Mouse (Mus musculus): ENCODE measurements around the gene Fbxo34. TPM values are rescaled to one million over a fixed set of nuclear protein-coding genes. Genes with fewer than 3 reads are reported as not detected.
A peak's percentile ranks its signal among the peaks of the same experiment; 100 is the strongest.
"Not testable (repeated sequence)": the region's sequence is repeated elsewhere in the genome, so short reads cannot be mapped to it uniquely, and the experiment has no call there.

Gene Fbxo34
- polyA plus RNA-seq, 1 experiment = 33.1 TPM

DNA sequence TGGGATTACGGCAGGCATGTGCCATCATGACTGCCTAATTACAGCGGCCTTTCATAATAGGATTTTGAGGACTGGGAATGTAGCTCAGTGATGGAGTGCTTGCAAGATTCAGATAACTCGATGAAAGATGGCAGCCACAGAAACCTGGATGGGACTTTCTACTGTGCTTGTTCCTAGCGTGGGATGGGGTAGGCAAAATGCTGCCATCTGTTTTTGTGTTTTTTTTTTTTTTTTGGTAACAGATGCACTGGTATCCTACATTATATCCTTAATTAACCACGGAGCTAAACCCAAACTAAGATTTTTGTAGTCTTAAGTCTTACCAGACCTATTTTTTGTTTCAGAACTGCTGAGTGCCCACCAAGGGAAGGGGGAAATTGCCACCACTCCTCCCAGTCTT lies 75.6 kb downstream of the Fbxo34 start:
- Histone ChIP-seq H3K36me3 (ENCODE audit: control insufficient read depth, insufficient read depth, low read length) (peaks cover 10% of the 10 kb centered on the region), H3K27ac (ENCODE audit: insufficient read depth, low read depth, low read length) (no peak overlapping the region), H3K27me3 (ENCODE audit: control insufficient read depth, insufficient read depth, low read length) (no peaks in the 10 kb centered on the region), H3K4me3 (ENCODE audit: low read depth, low read length) (no peak overlapping the region), H3K4me1 (ENCODE audit: control insufficient read depth, insufficient read depth, insufficient read length, low read length) (peaks cover 16% of the 10 kb centered on the region; the same call in 1 of the 2 replicates)
- TF ChIP-seq POLR2A (IDR thresholded peaks at IDR 0.05; ENCODE audit: low read depth, low read length) (no peak), CTCF (IDR thresholded peaks at IDR 0.05; ENCODE audit: extremely low read depth, insufficient read length, insufficient replicate concordance, low read depth, low read length) (no peak)
- WGBS = 96% methylated on average over 5 of the region's 5 CpGs

DNA sequence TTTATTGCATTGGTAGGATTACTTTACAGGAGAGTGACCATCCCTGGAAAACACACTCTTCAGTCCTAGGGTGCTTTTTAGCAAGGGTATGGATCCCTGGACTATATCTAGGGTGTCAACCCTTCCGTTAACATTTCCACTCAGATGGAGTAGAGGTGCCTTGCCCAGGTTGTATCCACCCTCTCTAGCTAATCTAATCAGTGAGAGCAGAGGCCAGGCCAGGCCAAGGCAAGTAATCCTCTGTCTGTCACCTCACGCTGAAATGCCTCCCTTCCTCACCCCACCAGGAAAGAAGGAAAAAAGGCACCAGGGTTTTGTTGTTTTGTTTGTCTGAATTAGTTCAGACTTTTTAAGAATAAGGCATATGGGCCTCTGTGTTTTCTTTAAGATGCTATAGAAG lies 77.6 kb downstream of the Fbxo34 start:
- WGBS = 54% methylated on average over 2 of the region's 2 CpGs
- 0 out of 2 replicates have a peak overlapping the region, but pooled peaks have one; percentile 18 for H3K27ac ChIP-seq (ENCODE audit: insufficient read depth, low read depth, low read length)
- no peak overlapping the region for H3K4me3 ChIP-seq (ENCODE audit: low read depth, low read length)
- H3K4me1 ChIP-seq (ENCODE audit: control insufficient read depth, insufficient read depth, insufficient read length, low read length) = peaks cover 11% of the 10 kb centered on the region; the same call in 1 of the 2 replicates
- no peaks in the 10 kb centered on the region for H3K27me3 ChIP-seq (ENCODE audit: control insufficient read depth, insufficient read depth, low read length)
- H3K36me3 ChIP-seq (ENCODE audit: control insufficient read depth, insufficient read depth, low read length) = peaks cover 14% of the 10 kb centered on the region
- no peak for TF ChIP-seq CTCF (IDR thresholded peaks at IDR 0.05; ENCODE audit: extremely low read depth, insufficient read length, insufficient replicate concordance, low read depth, low read length)
- TF ChIP-seq POLR2A (IDR thresholded peaks at IDR 0.05; ENCODE audit: low read depth, low read length) = no peak

DNA sequence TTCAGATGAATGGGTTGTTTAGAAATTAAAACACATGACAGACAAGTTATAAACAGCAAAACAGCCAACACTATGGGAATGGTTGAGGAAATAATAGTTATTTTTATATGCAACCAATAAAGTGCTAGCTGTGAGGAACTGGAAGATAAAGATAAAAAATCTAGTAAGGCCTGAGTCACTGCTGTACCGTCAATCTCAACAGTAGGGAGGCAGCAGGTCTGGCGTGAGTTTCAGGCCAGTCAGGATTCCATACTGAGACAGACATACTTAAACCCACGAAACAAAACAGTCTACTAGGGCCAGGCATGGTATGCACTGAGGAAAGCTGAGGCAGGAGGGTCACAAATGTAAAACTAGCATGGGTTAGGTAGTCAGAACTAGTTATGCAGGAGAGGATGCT lies 78.1 kb downstream of the Fbxo34 start:
- 70% methylated on average over 3 of the region's 3 CpGs for WGBS
- Histone ChIP-seq H3K4me1 (ENCODE audit: control insufficient read depth, insufficient read depth, insufficient read length, low read length) (peaks cover 15% of the 10 kb centered on the region), H3K27ac (ENCODE audit: insufficient read depth, low read depth, low read length) (no peak overlapping the region), H3K36me3 (ENCODE audit: control insufficient read depth, insufficient read depth, low read length) (peaks cover 14% of the 10 kb centered on the region), H3K27me3 (ENCODE audit: control insufficient read depth, insufficient read depth, low read length) (no peaks in the 10 kb centered on the region), H3K4me3 (ENCODE audit: low read depth, low read length) (no peak overlapping the region)
- TF ChIP-seq CTCF (IDR thresholded peaks at IDR 0.05; ENCODE audit: extremely low read depth, insufficient read length, insufficient replicate concordance, low read depth, low read length) (no peak), POLR2A (IDR thresholded peaks at IDR 0.05; ENCODE audit: low read depth, low read length) (no peak)

DNA sequence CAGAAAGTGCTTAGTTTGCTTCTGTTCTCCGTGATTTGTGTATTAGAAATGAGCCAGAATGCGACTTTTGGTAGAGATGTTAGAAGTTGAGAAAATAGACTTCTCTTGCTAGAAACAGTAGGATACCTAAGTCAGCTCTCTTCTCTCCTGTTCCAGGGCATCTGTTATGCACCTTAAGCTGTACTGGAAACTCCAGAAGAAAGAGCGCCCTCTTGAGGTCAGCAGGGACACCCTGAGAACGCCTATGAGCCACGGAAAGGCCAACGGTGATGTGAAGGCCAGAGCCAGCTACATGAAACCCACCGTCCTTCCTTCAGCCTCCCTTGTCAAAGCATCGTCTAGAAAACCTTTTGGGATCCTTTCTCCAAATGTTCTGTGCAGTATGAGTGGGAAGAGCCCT lies 78.8 kb downstream of the Fbxo34 start:
- TF ChIP-seq POLR2A (IDR thresholded peaks at IDR 0.05; ENCODE audit: low read depth, low read length) (no peak), CTCF (IDR thresholded peaks at IDR 0.05; ENCODE audit: extremely low read depth, insufficient read length, insufficient replicate concordance, low read depth, low read length) (peak; percentile 66; the same call in 1 of the 2 replicates)
- H3K4me1 ChIP-seq (ENCODE audit: control insufficient read depth, insufficient read depth, insufficient read length, low read length) = peaks cover 17% of the 10 kb centered on the region
- no peak overlapping the region for H3K4me3 ChIP-seq (ENCODE audit: low read depth, low read length)
- H3K27ac ChIP-seq (ENCODE audit: insufficient read depth, low read depth, low read length) = no peak overlapping the region
- WGBS = 37% methylated on average over 8 of the region's 8 CpGs
- no peaks in the 10 kb centered on the region for H3K27me3 ChIP-seq (ENCODE audit: control insufficient read depth, insufficient read depth, low read length)
- peaks cover 14% of the 10 kb centered on the region for H3K36me3 ChIP-seq (ENCODE audit: control insufficient read depth, insufficient read depth, low read length)

DNA sequence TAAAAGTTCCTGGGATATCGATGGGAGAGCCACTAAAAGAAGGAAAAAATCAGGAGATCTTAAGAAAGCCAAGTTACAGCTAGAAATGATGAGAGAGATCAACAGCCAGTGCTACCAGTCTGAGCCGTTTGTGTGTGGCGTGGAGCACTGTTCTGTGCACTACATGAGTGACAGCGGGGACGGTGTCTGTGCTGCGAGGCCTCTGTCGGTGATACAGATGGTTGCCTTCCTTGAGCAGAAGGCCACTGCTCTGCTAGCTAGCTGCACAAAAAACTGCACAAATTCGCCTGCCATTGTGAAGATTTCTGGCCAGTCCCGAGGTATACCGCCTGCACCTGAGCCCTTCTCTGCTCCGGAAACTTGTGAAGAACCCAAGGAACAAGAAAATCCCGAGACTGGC lies 79.4 kb downstream of the Fbxo34 start:
- not testable (repeated sequence) for H3K27me3 ChIP-seq (ENCODE audit: control insufficient read depth, insufficient read depth, low read length); H3K4me3 ChIP-seq (ENCODE audit: low read depth, low read length); H3K27ac ChIP-seq (ENCODE audit: insufficient read depth, low read depth, low read length)
- Histone ChIP-seq H3K4me1 (ENCODE audit: control insufficient read depth, insufficient read depth, insufficient read length, low read length) (peaks cover 22% of the 10 kb centered on the region), H3K36me3 (ENCODE audit: control insufficient read depth, insufficient read depth, low read length) (peaks cover 14% of the 10 kb centered on the region)
- 94% methylated on average over 12 of the region's 12 CpGs for WGBS

DNA sequence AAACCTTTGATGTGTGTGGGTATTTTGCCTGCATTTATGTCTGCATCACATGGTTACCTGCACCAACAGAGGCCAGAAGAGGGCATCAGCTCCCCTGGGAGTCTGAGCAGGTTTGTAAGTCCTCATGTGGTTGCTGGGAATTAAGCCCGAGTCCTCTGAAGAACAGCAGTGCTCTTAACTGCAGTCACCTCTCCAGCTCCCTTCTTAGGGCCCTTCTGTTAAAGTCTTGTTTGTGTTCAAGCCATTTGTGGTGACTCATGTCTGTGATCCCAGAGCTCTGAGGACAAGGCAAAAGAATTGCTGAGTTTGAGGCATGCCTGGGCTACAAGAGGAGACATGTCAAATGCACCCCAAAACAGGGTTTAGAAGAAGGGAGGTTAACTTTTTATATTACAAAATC lies 82.3 kb downstream of the Fbxo34 start:
- peak overlapping the region; percentile 81; the same call in 1 of the 2 replicates for H3K27ac ChIP-seq (ENCODE audit: insufficient read depth, low read depth, low read length)
- peaks cover 4% of the 10 kb centered on the region; the same call in 1 of the 2 replicates for H3K36me3 ChIP-seq (ENCODE audit: control insufficient read depth, insufficient read depth, low read length)
- H3K4me3 ChIP-seq (ENCODE audit: low read depth, low read length) = no peak overlapping the region
- peaks cover 26% of the 10 kb centered on the region for H3K4me1 ChIP-seq (ENCODE audit: control insufficient read depth, insufficient read depth, insufficient read length, low read length)
- WGBS = 77% methylated on average over 1 of the region's 1 CpGs
- TF ChIP-seq POLR2A (IDR thresholded peaks at IDR 0.05; ENCODE audit: low read depth, low read length) = no peak
- no peak for TF ChIP-seq CTCF (IDR thresholded peaks at IDR 0.05; ENCODE audit: extremely low read depth, insufficient read length, insufficient replicate concordance, low read depth, low read length)
- H3K27me3 ChIP-seq (ENCODE audit: control insufficient read depth, insufficient read depth, low read length) = no peaks in the 10 kb centered on the region

DNA sequence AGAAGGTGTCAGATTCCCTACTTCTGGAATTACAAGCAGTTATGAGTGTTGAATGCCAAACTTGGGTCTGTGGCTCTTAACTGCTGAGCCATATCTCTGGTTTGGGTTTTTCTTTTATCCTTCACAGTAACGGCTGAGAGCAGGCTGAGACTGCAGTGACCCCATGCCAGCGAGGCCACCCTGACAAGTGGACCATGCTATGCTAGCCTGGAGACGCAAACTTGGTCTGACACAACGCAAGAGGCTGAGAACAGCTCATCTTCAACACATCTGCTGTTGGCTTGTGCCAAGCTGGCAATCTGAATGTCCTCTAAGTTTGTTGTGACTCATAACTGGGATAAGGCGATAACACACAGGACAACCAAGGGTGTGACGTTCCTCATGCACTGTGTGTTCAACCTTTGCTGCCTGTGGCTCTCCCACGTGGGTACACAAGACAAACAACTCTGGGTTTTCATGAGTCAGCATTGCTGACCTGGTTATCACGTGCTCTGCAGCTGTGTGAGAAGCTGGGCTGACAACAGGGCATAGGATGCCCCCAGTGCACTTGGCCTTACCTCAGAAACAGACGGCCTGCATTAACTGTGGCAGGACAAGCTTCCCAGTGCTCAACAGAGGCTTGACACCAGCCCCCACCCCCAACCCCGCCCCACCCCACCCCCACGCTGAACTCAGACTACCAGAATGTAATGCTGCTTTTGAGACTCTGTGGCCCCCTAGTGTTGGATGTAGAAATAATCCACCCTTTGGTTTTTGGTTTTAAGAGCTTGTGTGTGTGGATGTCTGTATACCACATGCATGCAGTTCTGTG lies 83.3 kb downstream of the Fbxo34 start:
- H3K4me3 ChIP-seq (ENCODE audit: low read depth, low read length) = no peak overlapping the region
- no peaks in the 10 kb centered on the region for H3K27me3 ChIP-seq (ENCODE audit: control insufficient read depth, insufficient read depth, low read length)
- H3K4me1 ChIP-seq (ENCODE audit: control insufficient read depth, insufficient read depth, insufficient read length, low read length) = peaks cover 21% of the 10 kb centered on the region
- H3K27ac ChIP-seq (ENCODE audit: insufficient read depth, low read depth, low read length) = peak overlapping the region; percentile 81
- TF ChIP-seq POLR2A (IDR thresholded peaks at IDR 0.05; ENCODE audit: low read depth, low read length) (no peak), CTCF (IDR thresholded peaks at IDR 0.05; ENCODE audit: extremely low read depth, insufficient read length, insufficient replicate concordance, low read depth, low read length) (peak; percentile 59; the same call in 1 of the 2 replicates)
- WGBS = 10% methylated on average over 11 of the region's 11 CpGs
- peaks cover 4% of the 10 kb centered on the region; the same call in 1 of the 2 replicates for H3K36me3 ChIP-seq (ENCODE audit: control insufficient read depth, insufficient read depth, low read length)

Data from small intestine, adult 2 months (tissue).